Mouse (Mus musculus) urinary bladder, adult 2 months (tissue): Measurements from ENCODE around the gene Rps6kc1. TPM values are rescaled to one million over a fixed set of nuclear protein-coding genes. Genes with fewer than 3 reads are reported as not detected.
A peak's percentile ranks its signal among the peaks of the same experiment; 100 is the strongest.
"Not testable (repeated sequence)": the region's sequence is repeated elsewhere in the genome, so short reads cannot be mapped to it uniquely, and the experiment has no call there.

Experiments used
- DNase-seq: peaks from one replicate; pipeline ENCODE4 v3.0.0; 2022; ENCODE audit warnings: low spot score
- polyA plus RNA-seq: library from polyadenylated mRNA; depleted of rRNA; stranded (reverse); fragments of >200 nt; gene quantifications from 2 replicates; pipeline ENCODE4 v1.2.3, GENCODE M21; 2012; rRNA removed

The Rps6kc1 gene
- polyA plus RNA-seq: 9.5 and 13.8 TPM in 2 replicates

GRCm38 (mm10) chr1:190911415-190912123 lies at the start of gene Rps6kc1:
Rps6kc1 (minus strand) TSS chr1:190911770.
- DNase-seq: peak; percentile 70

GRCm38 (mm10) chr1:190958821-190959220 lies 47.3 kb upstream of the Rps6kc1 start:
- no peak for DNase-seq

GRCm38 (mm10) chr1:190953009-190953408 lies 41.4 kb upstream of the Rps6kc1 start:
- no peak for DNase-seq

GRCm38 (mm10) chr1:190951014-190951413 lies 39.4 kb upstream of the Rps6kc1 start:
- DNase-seq: no peak

- DNase-seq: no peak
These were observed 37.3 kb upstream of the Rps6kc1 start for GRCm38 (mm10) chr1:190948846-190949245.

GRCm38 (mm10) chr1:190948439-190948838 lies 36.9 kb upstream of the Rps6kc1 start:
- DNase-seq: no peak

- DNase-seq: no peak
These were observed 36.4 kb upstream of the Rps6kc1 start for GRCm38 (mm10) chr1:190947986-190948385.

GRCm38 (mm10) chr1:190944109-190944760 lies 32.7 kb upstream of the Rps6kc1 start:
- peak; percentile 42 for DNase-seq

GRCm38 (mm10) chr1:190939803-190940202 lies 28.2 kb upstream of the Rps6kc1 start:
- no peak for DNase-seq

GRCm38 (mm10) chr1:190930181-190930580 lies 18.6 kb upstream of the Rps6kc1 start:
- DNase-seq: no peak

- no peak for DNase-seq
These were observed 17.6 kb upstream of the Rps6kc1 start for GRCm38 (mm10) chr1:190929010-190929695.

- peak; percentile 98 for DNase-seq
These were observed 16.9 kb upstream of the Rps6kc1 start for GRCm38 (mm10) chr1:190928370-190929009.

GRCm38 (mm10) chr1:190927751-190928369 lies 16.3 kb upstream of the Rps6kc1 start:
- no peak for DNase-seq

GRCm38 (mm10) chr1:190927311-190927710 lies 15.7 kb upstream of the Rps6kc1 start:
- no peak for DNase-seq

- DNase-seq: not testable (repeated sequence)
These were observed 13.2 kb upstream of the Rps6kc1 start, which contains the start of gene Angel2 for GRCm38 (mm10) chr1:190924812-190925211. Angel2 (plus strand) TSS chr1:190925112.

- DNase-seq: no peak
These were observed 8.3 kb upstream of the Rps6kc1 start for GRCm38 (mm10) chr1:190919725-190920469.

- DNase-seq: no peak
These were observed 7.4 kb upstream of the Rps6kc1 start for GRCm38 (mm10) chr1:190918938-190919337.

- no peak for DNase-seq
These were observed 1.1 kb upstream of the Rps6kc1 start for GRCm38 (mm10) chr1:190912623-190913022.

- DNase-seq: no peak
These were observed 734 bp downstream of the Rps6kc1 start for GRCm38 (mm10) chr1:190910836-190911235.

GRCm38 (mm10) chr1:190904714-190905113 lies 6.9 kb downstream of the Rps6kc1 start:
- DNase-seq: no peak

GRCm38 (mm10) chr1:190904136-190904535 lies 7.4 kb downstream of the Rps6kc1 start:
- DNase-seq: no peak
